8 mouse cellular contexts compared by ENCODE assay signal in the genomic region with DNA sequence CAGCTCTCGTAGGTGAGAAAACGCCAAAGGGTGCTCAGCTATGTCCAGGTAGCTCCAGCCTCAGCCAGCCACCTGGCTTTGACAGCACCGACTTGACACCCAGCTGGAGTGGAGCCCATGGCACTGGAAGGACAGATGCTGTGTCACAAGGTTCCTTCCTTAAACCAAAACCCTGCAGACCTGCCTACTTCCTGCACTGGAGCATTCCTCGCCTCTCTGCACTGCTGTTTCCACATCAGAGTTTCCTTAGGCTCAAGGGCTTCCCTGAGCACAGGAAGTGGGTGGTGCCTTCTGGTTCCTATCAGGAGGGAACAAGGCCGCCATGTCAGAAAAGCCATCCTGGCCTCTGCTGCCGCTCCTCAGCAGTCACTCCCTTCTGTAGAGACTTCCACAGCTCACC. TPM values are rescaled to one million over a fixed set of nuclear protein-coding genes. Genes with fewer than 3 reads are reported as not detected.
A peak's percentile ranks its signal among the peaks of the same experiment; 100 is the strongest.
DNase-seq lines count a peak whose midpoint lies in the region; ATAC-seq and TF ChIP-seq lines count a peak whose summit lies in the region.

No protein-coding gene starts in this region.

- no peak overlapping the region for H3K9ac ChIP-seq in midbrain, embryonic 15.5 days
- no peak overlapping the region for H3K9ac ChIP-seq in forebrain, postnatal 0 days
- no peak overlapping the region for H3K9ac ChIP-seq in hindbrain, postnatal 0 days (replicated peaks; ENCODE audit: low read length)

- H3K4me3 ChIP-seq in midbrain, embryonic 10.5 days: no peak overlapping the region
- no peak overlapping the region for H3K4me3 ChIP-seq in midbrain, embryonic 15.5 days
- no peak overlapping the region for H3K4me3 ChIP-seq in forebrain, postnatal 0 days (ENCODE audit: low read depth, low read length)
- no peak overlapping the region for H3K4me3 ChIP-seq in hindbrain, postnatal 0 days (ENCODE audit: low read length)

- no peak overlapping the region for H3K4me2 ChIP-seq in midbrain, embryonic 15.5 days
- H3K4me2 ChIP-seq in forebrain, postnatal 0 days (ENCODE audit: low read depth): no peak overlapping the region
- H3K4me2 ChIP-seq in hindbrain, postnatal 0 days (ENCODE audit: low read depth, low read length): no peak overlapping the region

- peak overlapping the region; percentile 66; the same call in 1 of the 2 replicates for H3K27ac ChIP-seq in midbrain, embryonic 10.5 days (replicated peaks)
- H3K27ac ChIP-seq in midbrain, embryonic 15.5 days: no peak overlapping the region
- no peak overlapping the region for H3K27ac ChIP-seq in forebrain, postnatal 0 days (ENCODE audit: low read depth, low read length)
- H3K27ac ChIP-seq in hindbrain, postnatal 0 days: no peak overlapping the region

- TF ChIP-seq CTCF in forebrain, postnatal 0 days (IDR thresholded peaks at IDR 0.05; ENCODE audit: low read depth): no peak
- no peak for TF ChIP-seq CTCF in hindbrain, postnatal 0 days (IDR thresholded peaks at IDR 0.05; ENCODE audit: low read depth)

- no peaks in the 10 kb centered on the region for H3K36me3 ChIP-seq in midbrain, embryonic 10.5 days
- H3K36me3 ChIP-seq in midbrain, embryonic 15.5 days (replicated peaks): no peaks in the 10 kb centered on the region
- H3K36me3 ChIP-seq in splenic B cell, adult 2 months (ENCODE audit: control insufficient read depth, insufficient read depth, low read length, poor library complexity, severe bottlenecking): no peaks in the 10 kb centered on the region
- no peaks in the 10 kb centered on the region for H3K36me3 ChIP-seq in forebrain, postnatal 0 days (ENCODE audit: insufficient read depth)
- H3K36me3 ChIP-seq in hindbrain, postnatal 0 days (ENCODE audit: insufficient read depth, low read length): no peaks in the 10 kb centered on the region

- H3K4me1 ChIP-seq in midbrain, embryonic 10.5 days: peaks cover 95% of the 10 kb centered on the region
- H3K4me1 ChIP-seq in midbrain, embryonic 15.5 days: peaks cover 48% of the 10 kb centered on the region
- peaks cover 29% of the 10 kb centered on the region for H3K4me1 ChIP-seq in forebrain, postnatal 0 days (ENCODE audit: insufficient read depth)
- peaks cover 32% of the 10 kb centered on the region for H3K4me1 ChIP-seq in hindbrain, postnatal 0 days (ENCODE audit: insufficient read depth, low read length)

- no peak for DNase-seq in midbrain, embryonic 10.5 days (ENCODE audit: low spot score)
- DNase-seq in heart, adult 9 months (ENCODE audit: low spot score in 2 of 2): peak; percentile 61 to 78
- peak; percentile 62 to 82 for DNase-seq in kidney, postnatal 25 days
- DNase-seq in splenic B cell, adult 2 months (ENCODE audit: low read depth, low spot score): peak; percentile 18
- no peak for DNase-seq in layer of hippocampus, adult 9-11 months
- DNase-seq in forebrain, postnatal 0 days: no peak
- DNase-seq in hindbrain, postnatal 0 days (ENCODE audit: low spot score): no peak

- WGBS in midbrain, embryonic 10.5 days: 84% methylated on average over 6 of the region's 6 CpGs
- 93% methylated on average over 6 of the region's 6 CpGs for WGBS in midbrain, embryonic 15.5 days
- 91% methylated on average over 6 of the region's 6 CpGs for WGBS in forebrain, postnatal 0 days
- WGBS in hindbrain, postnatal 0 days: 81% methylated on average over 6 of the region's 6 CpGs

- ATAC-seq in midbrain, embryonic 15.5 days (replicated peaks): no peak
- ATAC-seq in forebrain, postnatal 0 days: no peak
- ATAC-seq in hindbrain, postnatal 0 days: no peak

- H3K27me3 ChIP-seq in midbrain, embryonic 10.5 days (ENCODE audit: low read depth, poor library complexity, severe bottlenecking): no peaks in the 10 kb centered on the region
- H3K27me3 ChIP-seq in midbrain, embryonic 15.5 days (replicated peaks): no peaks in the 10 kb centered on the region
- no peaks in the 10 kb centered on the region for H3K27me3 ChIP-seq in splenic B cell, adult 2 months (ENCODE audit: control insufficient read depth, insufficient read depth, low read length, poor library complexity, severe bottlenecking)
- no peaks in the 10 kb centered on the region for H3K27me3 ChIP-seq in forebrain, postnatal 0 days (ENCODE audit: insufficient read depth, low read length)
- H3K27me3 ChIP-seq in hindbrain, postnatal 0 days (ENCODE audit: insufficient read depth, low read length): no peaks in the 10 kb centered on the region

- H3K9me3 ChIP-seq in midbrain, embryonic 10.5 days (replicated peaks): no peaks in the 10 kb centered on the region
- H3K9me3 ChIP-seq in midbrain, embryonic 15.5 days: no peaks in the 10 kb centered on the region
- H3K9me3 ChIP-seq in forebrain, postnatal 0 days (ENCODE audit: low read length): no peaks in the 10 kb centered on the region
- no peaks in the 10 kb centered on the region for H3K9me3 ChIP-seq in hindbrain, postnatal 0 days (ENCODE audit: low read length)

RNA-seq across cellular contexts. Expression of a gene that starts 51.3 kb away (rescaled TPM):
- 14.8 and 21.9 TPM in 2 replicates for polyA plus RNA-seq in midbrain, embryonic 10.5 days (2016; fragmentation: Nextera tagmentation; extraction: Ambion mirVana)
- polyA plus RNA-seq in midbrain, embryonic 15.5 days (2015; fragmentation: Nextera tagmentation; extraction: Ambion mirVana): 28.2 and 28.7 TPM in 2 replicates
- total RNA-seq in forebrain, postnatal 0 days (2014; rRNA removed): 36.7 and 44.3 TPM in 2 replicates
- 8.7 and 10.6 TPM in 2 replicates for polyA plus RNA-seq in forebrain, postnatal 0 days (2015; fragmentation: Nextera tagmentation; extraction: Ambion mirVana)
- 62.2 and 62.8 TPM in 2 replicates for total RNA-seq in hindbrain, postnatal 0 days (2014; rRNA removed)
- polyA plus RNA-seq in hindbrain, postnatal 0 days (2015; fragmentation: Nextera tagmentation; extraction: Ambion mirVana): 11.5 and 12.2 TPM in 2 replicates

Comparison
In these comparisons a context has a peak if more than half of its experiments do, and no peak if none do; other contexts are left out.
1. DNase-seq: peak in heart, adult 9 months (2 of 2), kidney, postnatal 25 days (2 of 2) and splenic B cell, adult 2 months (single experiment); none in midbrain, embryonic 10.5 days (single experiment), layer of hippocampus, adult 9-11 months (single experiment), forebrain, postnatal 0 days (single experiment) and hindbrain, postnatal 0 days (single experiment).